Mouse (Mus musculus): ENCODE measurements around the gene Naa25.

DNA sequence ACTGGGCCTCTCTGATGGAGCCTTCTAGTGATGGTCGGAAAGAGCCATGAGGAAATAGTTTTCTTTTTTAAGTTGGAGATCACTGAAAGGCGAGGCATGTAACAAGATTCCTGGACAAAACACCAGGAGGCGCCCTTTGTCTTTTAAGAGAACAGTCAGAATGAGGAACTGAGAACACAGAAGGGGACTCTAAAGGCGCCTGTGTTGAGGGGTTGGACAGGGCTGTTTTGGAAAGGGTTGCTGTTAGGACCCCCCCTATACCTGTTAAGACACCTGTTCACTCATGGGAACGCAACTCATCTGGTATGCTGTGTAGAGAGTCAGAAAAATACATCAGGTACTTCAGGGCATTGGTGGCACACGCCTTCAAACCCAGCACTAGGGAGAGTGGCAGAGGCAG, 52.2 kb downstream of the Naa25 start:
- TF ChIP-seq MAFK (IDR thresholded peaks at IDR 0.05; ENCODE audit: insufficient read depth, low read depth, low read length) (no peak), HCFC1 (IDR thresholded peaks at IDR 0.05; ENCODE audit: borderline replicate concordance, insufficient read depth, low read length) (no peak), ZC3H11A (IDR thresholded peaks at IDR 0.05; ENCODE audit: borderline replicate concordance, low read depth, low read length) (no peak)
